Mouse (Mus musculus) bone marrow macrophage, adult 2 months (primary cell): ENCODE measurements around the gene Fanci. TPM values are rescaled to one million over a fixed set of nuclear protein-coding genes. Genes with fewer than 3 reads are reported as not detected.
A peak's percentile ranks its signal among the peaks of the same experiment; 100 is the strongest.

Experiments
- H3K27ac ChIP-seq: 2 replicates; pipeline ENCODE4 v1.5.1; 2012; ENCODE audit warnings: low read depth, low read length; ENCODE audit not compliant: insufficient read depth
- H3K4me1 ChIP-seq: 2 replicates; pipeline ENCODE4 v1.6.1; 2012; ENCODE audit warnings: low read length; ENCODE audit not compliant: control insufficient read depth, insufficient read depth
- H3K4me3 ChIP-seq: 2 replicates; pipeline ENCODE4 v1.5.1; 2012; ENCODE audit warnings: mild to moderate bottlenecking, low read length, moderate library complexity; ENCODE audit not compliant: insufficient read depth
- CTCF ChIP-seq: IDR thresholded peaks from 2 replicates; pipeline ENCODE4 v1.5.1; 2012; ENCODE audit warnings: low read depth, mild to moderate bottlenecking, low read length, moderate library complexity
- POLR2A ChIP-seq: IDR thresholded peaks from 2 replicates; pipeline ENCODE4 v1.6.1; 2012; ENCODE audit warnings: mild to moderate bottlenecking, low read depth, low read length, borderline replicate concordance
- polyA plus RNA-seq: library from polyadenylated mRNA; stranded (reverse); fragments of >200 nt; gene quantifications from 2 replicates; pipeline ENCODE4 v1.2.4, GENCODE M21; 2012; ENCODE audit not compliant: missing spikeins, insufficient read depth, insufficient read length

The Fanci gene
- polyA plus RNA-seq: 3.3 and 4.9 TPM in 2 replicates

GRCm38 (mm10) chr7:79391883-79392649 lies at the start of gene Fanci:
Gene Fanci (plus strand): TSS chr7:79391929.
- peak within 1 kb of the TSS; percentile 87 for H3K4me3 ChIP-seq
- no peak for TF ChIP-seq POLR2A
- TF ChIP-seq CTCF: no peak
- H3K27ac ChIP-seq: peak within 1 kb of the TSS; percentile 53
- H3K4me1 ChIP-seq: peaks cover 4% of the 10 kb centered on the region

GRCm38 (mm10) chr7:79345902-79346301 lies 45.8 kb upstream of the Fanci start:
- TF ChIP-seq CTCF (peak; percentile 23; the same call in 1 of the 2 replicates), POLR2A (no peak)
- no peaks in the 10 kb centered on the region for H3K4me1 ChIP-seq

DNA sequence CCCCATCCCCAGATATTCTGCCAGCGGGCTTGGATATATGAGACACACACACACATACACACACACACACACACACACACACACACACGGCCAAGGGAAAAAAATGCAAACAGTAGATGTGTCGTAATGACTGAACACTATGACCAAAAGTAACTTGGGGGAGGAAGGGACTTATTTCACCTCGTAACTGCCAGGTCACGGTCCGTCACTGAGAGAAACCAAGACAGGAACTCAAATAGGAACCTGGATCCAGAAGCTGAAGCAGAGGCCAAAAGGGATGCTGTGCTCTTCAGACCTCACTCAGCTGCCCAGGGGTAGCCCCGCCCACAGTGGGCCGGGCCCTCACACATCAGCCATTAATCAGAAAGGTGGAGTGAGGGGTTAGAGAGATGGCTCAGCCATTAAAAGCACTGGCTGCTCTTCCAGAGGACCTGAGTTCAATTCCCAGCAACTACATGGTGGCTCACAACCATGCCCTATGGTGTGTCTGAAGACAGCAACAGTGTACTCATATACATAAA lies 45.1 kb upstream of the Fanci start:
- TF ChIP-seq POLR2A: no peak
- TF ChIP-seq CTCF: no peak
- Histone ChIP-seq H3K4me1 (no peaks in the 10 kb centered on the region), H3K27ac (no peak overlapping the region), H3K4me3 (no peak overlapping the region)

More at GRCm38 (mm10) chr7:79345902-79346301, 45.8 kb upstream of the Fanci start:
- Histone ChIP-seq H3K27ac (no peak overlapping the region), H3K4me3 (no peak overlapping the region)

GRCm38 (mm10) chr7:79347108-79347813 lies 44.5 kb upstream of the Fanci start:
- Histone ChIP-seq H3K4me3 (no peak overlapping the region), H3K27ac (no peak overlapping the region), H3K4me1 (no peaks in the 10 kb centered on the region)
- TF ChIP-seq CTCF (no peak), POLR2A (no peak)

DNA sequence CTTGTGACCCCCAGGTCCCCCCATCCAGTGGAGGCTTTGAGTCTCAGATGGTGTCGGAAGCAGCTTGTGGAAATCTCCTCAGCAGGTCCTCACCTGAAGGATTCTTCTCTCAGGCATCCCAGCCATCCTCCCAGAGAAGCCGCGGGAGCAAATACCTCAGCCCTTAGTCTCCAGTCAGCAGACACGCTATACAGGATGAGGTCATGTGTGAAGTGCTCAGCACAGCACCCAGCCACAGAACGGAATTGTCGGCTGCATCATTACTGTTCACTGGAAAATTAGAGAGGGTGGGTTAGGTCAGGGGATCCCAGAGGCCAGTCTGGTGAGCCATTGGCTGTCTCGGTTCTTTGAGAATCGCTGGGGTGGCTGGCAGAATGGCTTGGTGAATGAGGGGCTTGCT lies 42.9 kb upstream of the Fanci start:
- no peak for TF ChIP-seq POLR2A
- TF ChIP-seq CTCF: no peak
- no peak overlapping the region for H3K4me3 ChIP-seq
- no peaks in the 10 kb centered on the region for H3K4me1 ChIP-seq
- H3K27ac ChIP-seq: no peak overlapping the region

DNA sequence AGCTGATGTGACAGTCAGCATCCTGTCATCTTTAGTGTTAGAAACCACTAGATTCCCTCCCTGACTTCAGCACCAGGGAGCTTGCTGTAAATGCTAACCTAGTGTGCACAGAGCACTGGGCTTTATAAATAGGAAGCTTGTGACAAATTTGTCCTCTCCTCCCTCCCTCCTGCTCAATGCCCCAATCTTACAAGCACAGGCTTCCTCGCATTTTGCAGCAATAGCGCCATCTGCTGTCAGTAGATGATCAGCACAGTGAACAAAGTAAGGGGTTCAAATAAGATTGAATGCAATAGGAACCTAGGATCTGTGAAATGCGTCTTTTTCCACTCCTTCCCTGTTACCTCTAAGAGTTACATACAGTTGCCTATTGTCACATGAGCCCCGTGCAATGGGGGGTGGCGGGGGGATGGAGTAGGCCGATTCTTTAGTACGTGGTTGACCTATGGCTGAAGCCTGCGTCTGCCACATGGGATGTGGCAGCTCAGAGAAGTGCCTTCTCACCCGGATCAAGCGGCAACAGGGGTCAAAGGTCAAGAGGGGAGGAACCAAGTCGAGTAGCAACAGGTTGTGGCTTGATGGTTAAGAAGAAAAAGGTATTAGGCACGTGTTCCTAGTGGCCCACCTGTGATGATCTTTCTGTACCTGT lies 41.9 kb upstream of the Fanci start:
- TF ChIP-seq CTCF: peak; percentile 65
- no peak for TF ChIP-seq POLR2A
- no peaks in the 10 kb centered on the region for H3K4me1 ChIP-seq
- no peak overlapping the region for H3K27ac ChIP-seq
- no peak overlapping the region for H3K4me3 ChIP-seq

DNA sequence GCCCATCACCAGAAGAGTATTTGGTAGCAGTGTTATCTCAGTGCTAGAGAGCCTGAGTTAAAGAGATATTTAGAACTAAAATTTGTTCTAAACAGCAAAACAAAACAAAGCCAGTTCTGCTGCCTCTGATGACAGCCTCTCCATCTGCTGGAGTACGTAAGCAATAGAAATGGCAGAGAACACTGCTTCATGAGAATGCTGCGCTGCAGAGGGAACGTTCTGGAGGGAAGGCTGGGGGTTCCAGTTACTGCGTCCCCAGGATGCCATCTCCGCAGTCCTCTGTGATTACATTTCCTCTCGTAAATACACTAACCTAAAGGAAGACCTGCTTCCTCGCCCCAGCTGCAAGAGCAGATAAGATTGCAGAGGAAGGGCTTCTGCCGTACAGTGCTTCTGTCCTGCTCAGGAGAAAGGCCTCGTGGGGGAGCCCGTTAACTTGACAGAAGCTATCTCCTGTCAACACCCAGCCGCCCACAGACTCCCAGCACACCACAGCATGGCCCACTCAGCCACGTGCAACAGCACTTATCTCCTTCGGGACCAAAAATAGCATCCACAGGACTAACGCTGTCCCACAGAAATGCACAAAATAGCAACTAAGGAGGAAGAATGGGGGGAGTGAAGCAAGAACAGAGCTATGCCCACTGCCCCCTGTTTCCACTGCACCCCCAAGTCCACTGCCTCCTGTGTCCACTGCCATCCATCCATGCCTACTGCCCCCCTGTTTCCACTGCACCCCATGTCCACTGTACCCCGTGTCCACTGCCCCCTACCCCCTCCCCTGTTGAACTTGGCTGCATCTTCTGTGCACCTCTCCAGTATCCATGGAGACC lies 33.2 kb upstream of the Fanci start:
- Histone ChIP-seq H3K4me1 (peaks cover 10% of the 10 kb centered on the region), H3K27ac (no peak overlapping the region), H3K4me3 (no peak overlapping the region)
- TF ChIP-seq POLR2A: no peak
- TF ChIP-seq CTCF: no peak

GRCm38 (mm10) chr7:79359183-79359435 lies 32.6 kb upstream of the Fanci start:
- Histone ChIP-seq H3K27ac (no peak overlapping the region), H3K4me3 (no peak overlapping the region), H3K4me1 (peaks cover 15% of the 10 kb centered on the region)
- TF ChIP-seq CTCF (no peak), POLR2A (no peak)

- Histone ChIP-seq H3K4me1 (peaks cover 15% of the 10 kb centered on the region), H3K4me3 (no peak overlapping the region), H3K27ac (no peak overlapping the region)
- TF ChIP-seq CTCF: no peak
- TF ChIP-seq POLR2A: no peak
These were observed 31.7 kb upstream of the Fanci start for GRCm38 (mm10) chr7:79360056-79360455.
